In the genomic region with DNA sequence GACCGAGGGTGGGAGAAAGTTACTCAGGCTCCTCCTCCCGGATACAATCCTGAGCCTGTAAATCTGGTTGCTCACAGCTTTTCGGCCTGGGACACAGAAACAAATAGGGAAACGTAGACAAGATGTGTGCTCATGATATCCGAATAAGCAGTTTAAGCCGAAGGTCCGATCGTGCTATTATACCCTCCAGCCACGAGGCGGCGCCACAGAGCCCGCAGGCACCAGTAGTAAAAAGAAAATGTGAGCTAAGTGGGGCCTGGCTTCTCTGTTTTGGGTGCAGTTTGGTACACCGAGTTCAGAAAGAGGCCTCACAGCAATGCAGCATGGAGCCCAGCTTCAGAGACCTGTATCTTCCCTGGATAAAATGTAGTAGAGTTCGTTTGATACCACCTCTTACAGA, we compare ENCODE assay signal across 9 mouse cellular contexts. TPM values are rescaled to one million over a fixed set of nuclear protein-coding genes. Genes with fewer than 3 reads are reported as not detected.
DNase-seq lines count a peak whose midpoint lies in the region; ATAC-seq and TF ChIP-seq lines count a peak whose summit lies in the region.
"Had no signal": no experiment of that assay in that cellular context is flagged by ENCODE, and none has a peak within 500 bp of the region (broad histone marks: within the 10 kb centered on the region; RNA-seq: fewer than 3 reads in every experiment).

No protein-coding gene starts in this region.

- no peaks in the 10 kb centered on the region for H3K9me3 ChIP-seq in forebrain, postnatal 0 days (ENCODE audit: low read length)
- no peaks in the 10 kb centered on the region for H3K9me3 ChIP-seq in forebrain, embryonic 14.5 days (replicated peaks; ENCODE audit: control insufficient read depth, low read length)
- H3K9me3 ChIP-seq: heart, embryonic 15.5 days had no signal

- H3K4me3 ChIP-seq in forebrain, postnatal 0 days (ENCODE audit: low read depth, low read length): no peak overlapping the region
- no peak overlapping the region for H3K4me3 ChIP-seq in forebrain, embryonic 14.5 days (ENCODE audit: low read depth, low read length)
- no peak overlapping the region for H3K4me3 ChIP-seq in thymus, adult 2 months (ENCODE audit: control insufficient read depth, insufficient read depth, low read length)
- no peak overlapping the region for H3K4me3 ChIP-seq in liver, adult 2 months (ENCODE audit: insufficient read depth, low read depth, low read length)
- H3K4me3 ChIP-seq: heart, embryonic 15.5 days had no signal

- TF ChIP-seq CTCF in forebrain, postnatal 0 days (IDR thresholded peaks at IDR 0.05; ENCODE audit: low read depth): peak; percentile 59
- TF ChIP-seq CTCF in thymus, adult 2 months (IDR thresholded peaks at IDR 0.05; ENCODE audit: borderline replicate concordance, control insufficient read depth, extremely low read depth, insufficient read depth, low read length, poor library complexity): peak; percentile 68; the same call in 1 of the 2 replicates
- peak; percentile 90 for TF ChIP-seq CTCF in liver, adult 2 months (IDR thresholded peaks at IDR 0.05; ENCODE audit: low read depth, low read length)

- H3K9ac ChIP-seq in forebrain, postnatal 0 days: no peak overlapping the region
- H3K9ac ChIP-seq in forebrain, embryonic 14.5 days (ENCODE audit: low read length): no peak overlapping the region
- H3K9ac ChIP-seq in liver, adult 2 months (ENCODE audit: low read depth, low read length): 0 out of 2 replicates have a peak overlapping the region, but pooled peaks have one; percentile 4
- H3K9ac ChIP-seq: heart, embryonic 15.5 days had no signal

- H3K79me2 ChIP-seq in liver, adult 2 months (ENCODE audit: control insufficient read depth, insufficient read depth, low read length): no peaks in the 10 kb centered on the region

- TF ChIP-seq POLR2A in thymus, adult 2 months (IDR thresholded peaks at IDR 0.05; ENCODE audit: control insufficient read depth, extremely low read depth, insufficient read depth, low read length, poor library complexity): no peak
- TF ChIP-seq POLR2A in liver, adult 2 months (IDR thresholded peaks at IDR 0.05; ENCODE audit: extremely low read depth, insufficient read depth, low read length): no peak

- WGBS in forebrain, postnatal 0 days: 76% methylated on average over 14 of the region's 14 CpGs
- 75% methylated on average over 14 of the region's 14 CpGs for WGBS in forebrain, embryonic 14.5 days
- 46% methylated on average over 14 of the region's 14 CpGs for whole genome bisulfite sequencing in thymus, adult 2 months
- 22% methylated on average over 14 of the region's 14 CpGs for WGBS in liver, adult 2 months

- no peak for DNase-seq in forebrain, postnatal 0 days
- DNase-seq in forebrain, embryonic 14.5 days (ENCODE audit: low spot score): no peak
- peak; percentile 25 for DNase-seq in thymus, adult 2 months
- DNase-seq in thymus, adult 18-20 months: no peak
- DNase-seq in gastrocnemius, postnatal 10 days: peak; percentile 58
- peak; percentile 47 for DNase-seq in liver, adult 2 months (ENCODE audit: extremely low read depth, low read depth, low spot score)
- peak; percentile 50 for DNase-seq in retina, postnatal 1 day

- no peak overlapping the region for H3K27ac ChIP-seq in forebrain, postnatal 0 days (ENCODE audit: low read depth, low read length)
- H3K27ac ChIP-seq in forebrain, embryonic 14.5 days (ENCODE audit: low read depth, low read length): no peak overlapping the region
- no peak overlapping the region for H3K27ac ChIP-seq in thymus, adult 2 months (ENCODE audit: control insufficient read depth, insufficient read depth, low read length)
- H3K27ac ChIP-seq in liver, adult 2 months (replicated peaks; ENCODE audit: insufficient read depth, low read depth, low read length): peak overlapping the region; percentile 56
- H3K27ac ChIP-seq: heart, embryonic 15.5 days had no signal

- no peaks in the 10 kb centered on the region for H3K36me3 ChIP-seq in forebrain, postnatal 0 days (ENCODE audit: insufficient read depth)
- no peaks in the 10 kb centered on the region for H3K36me3 ChIP-seq in forebrain, embryonic 14.5 days (ENCODE audit: control insufficient read depth, insufficient read depth, low read length)
- H3K36me3 ChIP-seq in thymus, adult 2 months (ENCODE audit: control insufficient read depth, insufficient read depth, low read length): no peaks in the 10 kb centered on the region
- H3K36me3 ChIP-seq in liver, adult 2 months (ENCODE audit: control insufficient read depth, insufficient read depth, low read length): no peaks in the 10 kb centered on the region
- H3K36me3 ChIP-seq: heart, embryonic 15.5 days had no signal

- no peaks in the 10 kb centered on the region for H3K4me1 ChIP-seq in forebrain, postnatal 0 days (ENCODE audit: insufficient read depth)
- no peaks in the 10 kb centered on the region for H3K4me1 ChIP-seq in forebrain, embryonic 14.5 days (ENCODE audit: control insufficient read depth, insufficient read depth, low read length)
- H3K4me1 ChIP-seq in thymus, adult 2 months (replicated peaks; ENCODE audit: control insufficient read depth, insufficient read depth, low read length): no peaks in the 10 kb centered on the region
- peaks cover 10% of the 10 kb centered on the region for H3K4me1 ChIP-seq in liver, adult 2 months (ENCODE audit: control insufficient read depth, insufficient read depth, low read length)

- no peak for ATAC-seq in forebrain, postnatal 0 days
- no peak for ATAC-seq in forebrain, embryonic 14.5 days
- ATAC-seq in erythroid progenitor cell, adult 5-6 weeks (replicated peaks; ENCODE audit: low FRiP score, poor library complexity, severe bottlenecking): no peak

- H3K27me3 ChIP-seq in forebrain, postnatal 0 days (ENCODE audit: insufficient read depth, low read length): no peaks in the 10 kb centered on the region
- H3K27me3 ChIP-seq in forebrain, embryonic 14.5 days (replicated peaks; ENCODE audit: control insufficient read depth, insufficient read depth, low read length): no peaks in the 10 kb centered on the region
- no peaks in the 10 kb centered on the region for H3K27me3 ChIP-seq in thymus, adult 2 months (ENCODE audit: control insufficient read depth, insufficient read depth, low read length)
- H3K27me3 ChIP-seq in liver, adult 2 months (ENCODE audit: control insufficient read depth, insufficient read depth, low read length): no peaks in the 10 kb centered on the region
- H3K27me3 ChIP-seq: heart, embryonic 15.5 days had no signal

- H3K4me2 ChIP-seq in forebrain, postnatal 0 days (ENCODE audit: low read depth): no peak overlapping the region
- H3K4me2 ChIP-seq in forebrain, embryonic 14.5 days (ENCODE audit: low read length): no peak overlapping the region
- H3K4me2 ChIP-seq: heart, embryonic 15.5 days had no signal

RNA-seq across cellular contexts. Expression of a gene that starts 46.5 kb away (rescaled TPM):
- total RNA-seq in forebrain, postnatal 0 days (2014; rRNA removed): 44.1 and 51.3 TPM in 2 replicates
- 47.7 and 55.3 TPM in 2 replicates for polyA plus RNA-seq in forebrain, postnatal 0 days (2015; fragmentation: Nextera tagmentation; extraction: Ambion mirVana)
- polyA plus RNA-seq in forebrain, embryonic 14.5 days (2014; fragmentation: Nextera tagmentation; extraction: Ambion mirVana): 209 and 304 TPM in 2 replicates
- polyA plus RNA-seq in thymus, adult 2 months (2012; rRNA removed): 131 and 158 TPM in 2 replicates
- total RNA-seq in gastrocnemius, postnatal 10 days (2021): 10 to 100 TPM; 25.5 to 25.9 TPM
- total RNA-seq in liver, adult 2 months (2014; rRNA removed): 4.9 and 10.7 TPM in 2 replicates
- polyA plus RNA-seq in liver, adult 2 months (2012; rRNA removed): 1.8 and 2.6 TPM in 2 replicates
- 179 and 182 TPM in 2 replicates for total RNA-seq in erythroid progenitor cell, adult 5-6 weeks (2015; ENCODE audit: low replicate concordance)
- 568 and 653 TPM in 2 replicates for total RNA-seq in erythroid progenitor cell, adult 5-6 weeks (2017; ENCODE audit: low replicate concordance)

Comparison
In these comparisons a context has a peak if more than half of its experiments do, and no peak if none do; other contexts are left out.
1. DNase-seq: peak in thymus, adult 2 months (single experiment), gastrocnemius, postnatal 10 days (single experiment), liver, adult 2 months (single experiment) and retina, postnatal 1 day (single experiment); none in forebrain, postnatal 0 days (single experiment), forebrain, embryonic 14.5 days (single experiment) and thymus, adult 18-20 months (0 of 2).
2. Peak in every context shown above with its lines, with median percentiles within 50 percentile points of each other: CTCF ChIP-seq.